8 mouse cellular contexts compared by ENCODE assay signal in genomic region chr17:12371310-12371925, GRCm38 (mm10). TPM values are rescaled to one million over a fixed set of nuclear protein-coding genes. Genes with fewer than 3 reads are reported as not detected.
DNase-seq lines count a peak whose midpoint lies in the region; ATAC-seq and TF ChIP-seq lines count a peak whose summit lies in the region.

No protein-coding gene starts in this region.

- no peaks in the 10 kb centered on the region for H3K27me3 ChIP-seq in kidney, adult 2 months (replicated peaks; ENCODE audit: control insufficient read depth, insufficient read depth, low read length)
- H3K27me3 ChIP-seq in intestine, embryonic 16.5 days (replicated peaks; ENCODE audit: control insufficient read depth, insufficient read depth, low read length), result no peaks in the 10 kb centered on the region
- peaks cover 40% of the 10 kb centered on the region for H3K27me3 ChIP-seq in megakaryocyte, embryonic 14.5 days (replicated peaks)

- H3K4me1 ChIP-seq in kidney, adult 2 months (ENCODE audit: control insufficient read depth, insufficient read depth, low read length), result no peaks in the 10 kb centered on the region; the same call in 1 of the 2 replicates
- peaks cover 12% of the 10 kb centered on the region; the same call in 1 of the 2 replicates for H3K4me1 ChIP-seq in intestine, embryonic 16.5 days (ENCODE audit: control insufficient read depth, insufficient read depth, low read length)
- peaks cover 13% of the 10 kb centered on the region for H3K4me1 ChIP-seq in megakaryocyte, embryonic 14.5 days

- no peak for TF ChIP-seq POLR2A in kidney, adult 2 months (IDR thresholded peaks at IDR 0.05; ENCODE audit: low read depth, low read length)

- no peak overlapping the region for H3K9ac ChIP-seq in intestine, embryonic 16.5 days (ENCODE audit: low read depth, low read length)

- H3K9me3 ChIP-seq in intestine, embryonic 16.5 days (ENCODE audit: control insufficient read depth, low read length), result no peaks in the 10 kb centered on the region
- H3K9me3 ChIP-seq in megakaryocyte, embryonic 14.5 days, result peaks cover 13% of the 10 kb centered on the region

- ATAC-seq in intestine, embryonic 16.5 days, result no peak

- WGBS in kidney, adult 2 months, result 27% methylated on average over 10 of the region's 10 CpGs
- WGBS in intestine, embryonic 16.5 days, result 35% methylated on average over 10 of the region's 10 CpGs

- no peak overlapping the region for H3K4me3 ChIP-seq in kidney, adult 2 months (ENCODE audit: insufficient read depth, low read depth, low read length)
- no peak overlapping the region for H3K4me3 ChIP-seq in intestine, embryonic 16.5 days (ENCODE audit: low read length)
- peak overlapping the region; percentile 83 for H3K4me3 ChIP-seq in megakaryocyte, embryonic 14.5 days (replicated peaks)

- no peak overlapping the region for H3K27ac ChIP-seq in kidney, adult 2 months (ENCODE audit: insufficient read depth, low read depth, low read length)
- H3K27ac ChIP-seq in intestine, embryonic 16.5 days (ENCODE audit: low read length), result no peak overlapping the region

- TF ChIP-seq CTCF in kidney, adult 2 months (conservative IDR thresholded peaks at IDR 0.05; ENCODE audit: insufficient read depth, insufficient read length, low read depth, low read length), result no peak

- H3K4me2 ChIP-seq in intestine, embryonic 16.5 days (ENCODE audit: low read depth, low read length), result 0 out of 2 replicates have a peak overlapping the region, but pooled peaks have one; percentile 2

- DNase-seq in kidney, adult 2 months, result peak; percentile 22
- no peak for DNase-seq in kidney, adult 11 months
- DNase-seq in adipocyte (ENCODE audit: low spot score), result peak; percentile 70
- DNase-seq in fibroblast of lung, adult 2 months (ENCODE audit: low read depth), result peak; percentile 26
- DNase-seq in thymus, postnatal 10 days (ENCODE audit: low spot score in 2 of 2), result peak; percentile 5 to 18
- DNase-seq in urinary bladder, postnatal 4 days (ENCODE audit: low spot score in 2 of 2), result no peak

- H3K36me3 ChIP-seq in kidney, adult 2 months (ENCODE audit: control insufficient read depth, insufficient read depth, low read length), result no peaks in the 10 kb centered on the region
- H3K36me3 ChIP-seq in intestine, embryonic 16.5 days (ENCODE audit: control insufficient read depth, insufficient read depth, low read length), result no peaks in the 10 kb centered on the region
- H3K36me3 ChIP-seq in megakaryocyte, embryonic 14.5 days (replicated peaks; ENCODE audit: low read length), result no peaks in the 10 kb centered on the region

RNA-seq across cellular contexts. Expression of gene Plg, which starts 7.0 kb away (rescaled TPM):
- polyA plus RNA-seq in kidney, adult 2 months (2012; rRNA removed), result 0.03 and 0.07 TPM in 2 replicates
- polyA plus RNA-seq in intestine, embryonic 16.5 days (2015; fragmentation: Nextera tagmentation; extraction: Ambion mirVana), result 2.3 and 6.5 TPM in 2 replicates
- not detected in 2 replicates for polyA plus RNA-seq in megakaryocyte, embryonic 14.5 days (2012; ENCODE audit: insufficient read depth, low replicate concordance)

RNA-seq across cellular contexts. Expression of gene Map3k4, which starts 52.8 kb away (rescaled TPM):
- 17.6 and 26.2 TPM in 2 replicates for polyA plus RNA-seq in kidney, adult 2 months (2012; rRNA removed)
- polyA plus RNA-seq in intestine, embryonic 16.5 days (2015; fragmentation: Nextera tagmentation; extraction: Ambion mirVana), result 25.6 and 28.3 TPM in 2 replicates
- polyA plus RNA-seq in megakaryocyte, embryonic 14.5 days (2012; ENCODE audit: insufficient read depth, low replicate concordance), result 4.9 and 34.0 TPM in 2 replicates

Comparison
In these comparisons a context has a peak if more than half of its experiments do, and no peak if none do; other contexts are left out.
1. DNase-seq: peak in kidney, adult 2 months (single experiment), adipocyte (single experiment), fibroblast of lung, adult 2 months (single experiment) and thymus, postnatal 10 days (2 of 2); none in kidney, adult 11 months (single experiment) and urinary bladder, postnatal 4 days (0 of 2).